Mouse (Mus musculus): ENCODE data around the gene Gm9049.
"Not testable (repeated sequence)": the region's sequence is repeated elsewhere in the genome, so short reads cannot be mapped to it uniquely, and the experiment has no call there.

- TF ChIP-seq HCFC1 (IDR thresholded peaks at IDR 0.05; ENCODE audit: borderline replicate concordance, insufficient read depth, low read length); MAFK (IDR thresholded peaks at IDR 0.05; ENCODE audit: insufficient read depth, low read depth, low read length): not testable (repeated sequence)
Measured at GRCm38 (mm10) chr10:118302133-118302532, 51.8 kb downstream of the Gm9049 start.

Data from ES-E14 (cell line).